Mouse (Mus musculus): Measurements from ENCODE around the gene Taf12. TPM values are rescaled to one million over a fixed set of nuclear protein-coding genes. Genes with fewer than 3 reads are reported as not detected.
"Not testable (repeated sequence)": the region's sequence is repeated elsewhere in the genome, so short reads cannot be mapped to it uniquely, and the experiment has no call there.

Taf12 gene
- polyA plus RNA-seq, 1 experiment from 2014 or later: 29.4 TPM

DNA sequence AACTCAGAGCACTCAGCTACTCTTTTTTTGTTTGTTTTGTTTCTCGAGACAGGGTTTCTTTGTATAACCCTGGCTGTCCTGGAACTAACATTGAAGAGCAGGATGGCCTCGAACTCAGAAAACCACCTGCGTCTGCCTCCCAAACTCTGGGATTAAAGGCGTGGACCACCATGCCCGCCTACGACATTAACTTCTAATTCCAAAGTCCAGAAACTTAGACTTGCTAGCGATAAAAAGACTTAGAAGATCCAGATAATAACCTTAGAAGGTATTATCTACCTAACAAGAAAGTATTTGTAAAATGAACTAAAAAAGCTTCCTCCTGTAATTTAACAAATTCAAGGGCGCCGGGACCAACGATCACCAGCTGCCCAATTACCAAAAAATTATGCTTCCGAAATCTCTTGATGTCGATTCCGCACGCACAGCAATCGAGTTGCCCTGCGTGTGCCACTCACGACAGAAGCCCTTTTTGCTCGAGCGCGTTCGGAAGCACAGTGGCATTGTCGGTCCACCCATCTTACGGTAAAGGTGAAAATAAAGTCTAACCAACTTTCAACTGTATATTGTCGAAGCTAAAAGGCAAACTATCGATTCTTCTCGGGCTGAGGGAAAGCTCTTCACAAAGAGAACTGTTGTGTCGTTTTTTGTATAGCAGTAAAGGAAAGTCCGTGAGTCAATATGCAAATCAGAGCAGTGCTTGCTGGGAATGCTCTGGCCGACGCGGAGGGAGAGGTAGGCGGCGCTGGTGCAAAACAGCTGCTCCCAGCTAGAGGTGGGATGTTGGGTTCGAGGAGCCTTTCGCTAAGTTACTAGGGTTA, 4.2 kb upstream of the Taf12 start:
- Histone ChIP-seq H3K36me3 (ENCODE audit: control insufficient read depth, insufficient read depth, low read length) (no peaks in the 10 kb centered on the region), H3K27ac (replicated peaks in 1 of 2; ENCODE audit: control insufficient read depth in 1 of 2, insufficient read depth in 1 of 2, low read depth in 2 of 2, low read length in 2 of 2) (peak overlapping the region; percentile 92 to 97), H3K9me3 (ENCODE audit: control insufficient read depth, low read length) (no peaks in the 10 kb centered on the region), H3K9ac (ENCODE audit: low read length) (peak overlapping the region; percentile 76), H3K4me1 (ENCODE audit: control insufficient read depth in 2 of 2, insufficient read depth in 2 of 2, low read length in 2 of 2) (peaks cover 2 to 9% of the 10 kb centered on the region in 2 experiments; a peak in 2 of 4 replicates), H3K27me3 (ENCODE audit: control insufficient read depth, insufficient read depth, low read length) (no peaks in the 10 kb centered on the region), H3K4me2 (ENCODE audit: low read length) (peak overlapping the region; percentile 69), H3K4me3 (ENCODE audit: control insufficient read depth in 1 of 2, insufficient read depth in 1 of 2, low read depth in 1 of 2, low read length in 2 of 2) (peak overlapping the region; percentile 19 to 34; a peak in 3 of 4 replicates)
- peak; percentile 45 for ATAC-seq (ENCODE audit: insufficient number of reproducible peaks, insufficient read depth, low FRiP score, low read depth)
- WGBS: under 1% methylated on average over 35 of the region's 35 CpGs

DNA sequence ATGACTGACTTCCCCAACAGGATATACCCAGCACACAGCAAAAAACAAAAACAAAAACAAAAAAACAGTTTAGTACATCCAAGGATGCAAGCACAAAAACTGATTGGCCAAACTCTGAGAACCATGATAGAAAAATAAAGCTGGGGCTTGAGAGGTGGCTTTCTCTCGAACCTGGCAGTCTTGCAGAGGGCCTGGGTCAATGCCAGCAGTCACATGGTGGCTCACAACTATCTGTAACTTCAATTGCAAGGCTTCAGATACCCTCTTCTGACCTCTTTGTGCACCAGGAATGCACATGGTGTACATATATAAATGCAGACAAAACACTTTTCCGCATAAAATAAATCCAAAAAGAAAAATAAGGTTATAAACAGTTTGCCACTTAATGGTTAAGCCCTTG, 1.0 kb upstream of the Taf12 start:
- Histone ChIP-seq H3K36me3 (ENCODE audit: control insufficient read depth, insufficient read depth, low read length) (no peaks in the 10 kb centered on the region), H3K27me3 (ENCODE audit: control insufficient read depth, insufficient read depth, low read length) (no peaks in the 10 kb centered on the region), H3K9me3 (ENCODE audit: control insufficient read depth, low read length) (no peaks in the 10 kb centered on the region), H3K4me2 (ENCODE audit: low read length) (peak overlapping the region; percentile 97), H3K4me3 (ENCODE audit: control insufficient read depth in 1 of 2, insufficient read depth in 1 of 2, low read depth in 1 of 2, low read length in 2 of 2) (no peak overlapping the region), H3K4me1 (ENCODE audit: control insufficient read depth in 2 of 2, insufficient read depth in 2 of 2, low read length in 2 of 2) (peaks cover 2 to 15% of the 10 kb centered on the region in 2 experiments; a peak in 2 of 4 replicates), H3K9ac (ENCODE audit: low read length) (peak overlapping the region; percentile 90), H3K27ac (replicated peaks in 1 of 2; ENCODE audit: control insufficient read depth in 1 of 2, insufficient read depth in 1 of 2, low read depth in 2 of 2, low read length in 2 of 2) (no peak overlapping the region)
- WGBS: 55% methylated on average over 2 of the region's 2 CpGs
- ATAC-seq (ENCODE audit: insufficient number of reproducible peaks, insufficient read depth, low FRiP score, low read depth): no peak

DNA sequence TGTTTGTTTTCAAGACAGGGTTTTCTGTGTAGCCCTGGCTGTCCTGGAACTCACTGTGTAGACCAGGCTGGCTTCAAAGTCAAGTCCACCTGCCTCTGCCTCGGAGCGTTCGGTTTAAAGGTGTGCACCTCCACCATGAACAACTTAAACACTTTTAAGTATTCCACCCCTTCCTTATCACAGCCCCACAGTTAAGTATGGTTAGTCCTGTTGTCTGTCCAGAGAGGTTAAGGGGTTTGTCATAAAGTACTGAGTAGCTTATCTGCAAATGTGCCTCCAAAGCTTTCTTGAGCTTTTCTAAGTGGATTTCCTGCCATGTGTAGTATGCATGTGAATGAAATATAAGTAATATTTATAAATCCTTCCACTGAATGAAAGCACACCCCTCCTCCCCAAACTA, 1.8 kb downstream of the Taf12 start:
- no peak for ATAC-seq (ENCODE audit: insufficient number of reproducible peaks, insufficient read depth, low FRiP score, low read depth)
- Histone ChIP-seq H3K4me2 (ENCODE audit: low read length) (0 out of 2 replicates have a peak overlapping the region, but pooled peaks have one; percentile 13), H3K27me3 (ENCODE audit: control insufficient read depth, insufficient read depth, low read length) (no peaks in the 10 kb centered on the region), H3K4me1 (ENCODE audit: control insufficient read depth in 2 of 2, insufficient read depth in 2 of 2, low read length in 2 of 2) (peaks cover 2 to 15% of the 10 kb centered on the region in 2 experiments; a peak in 2 of 4 replicates), H3K9me3 (ENCODE audit: control insufficient read depth, low read length) (no peaks in the 10 kb centered on the region), H3K4me3 (ENCODE audit: control insufficient read depth in 1 of 2, insufficient read depth in 1 of 2, low read depth in 1 of 2, low read length in 2 of 2) (no peak overlapping the region), H3K9ac (ENCODE audit: low read length) (no peak overlapping the region), H3K36me3 (ENCODE audit: control insufficient read depth, insufficient read depth, low read length) (no peaks in the 10 kb centered on the region), H3K27ac (replicated peaks in 1 of 2; ENCODE audit: control insufficient read depth in 1 of 2, insufficient read depth in 1 of 2, low read depth in 2 of 2, low read length in 2 of 2) (no peak overlapping the region)
- WGBS: 84% methylated on average over 3 of the region's 3 CpGs

DNA sequence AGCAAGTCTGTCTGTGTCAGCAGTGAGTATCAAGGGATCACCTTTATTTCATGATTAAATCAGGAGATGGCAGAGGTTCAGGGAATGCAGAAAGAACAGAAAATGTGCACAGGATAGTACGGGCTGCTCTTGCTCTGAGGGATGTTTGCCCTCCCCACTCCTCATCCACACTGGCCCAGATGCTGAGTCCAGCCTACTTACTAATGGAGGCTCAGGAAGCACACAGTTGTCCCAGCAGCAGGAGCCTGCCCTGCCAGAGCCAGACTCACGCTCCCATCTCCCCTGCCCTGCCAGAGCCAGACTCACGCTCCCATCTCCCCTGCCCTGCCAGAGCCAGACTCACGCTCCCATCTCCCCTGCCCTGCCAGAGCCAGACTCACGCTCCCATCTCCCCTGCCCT, 14.7 kb downstream of the Taf12 start:
- not testable (repeated sequence) for H3K27ac ChIP-seq (replicated peaks in 1 of 2; ENCODE audit: control insufficient read depth in 1 of 2, insufficient read depth in 1 of 2, low read depth in 2 of 2, low read length in 2 of 2); ATAC-seq (ENCODE audit: insufficient number of reproducible peaks, insufficient read depth, low FRiP score, low read depth); H3K4me1 ChIP-seq (ENCODE audit: control insufficient read depth in 2 of 2, insufficient read depth in 2 of 2, low read length in 2 of 2); H3K4me2 ChIP-seq (ENCODE audit: low read length); H3K9ac ChIP-seq (ENCODE audit: low read length); H3K4me3 ChIP-seq (ENCODE audit: control insufficient read depth in 1 of 2, insufficient read depth in 1 of 2, low read depth in 1 of 2, low read length in 2 of 2); H3K9me3 ChIP-seq (ENCODE audit: control insufficient read depth, low read length); H3K27me3 ChIP-seq (ENCODE audit: control insufficient read depth, insufficient read depth, low read length)
- peaks cover 62% of the 10 kb centered on the region for H3K36me3 ChIP-seq (ENCODE audit: control insufficient read depth, insufficient read depth, low read length)
- 77% methylated on average over 3 of the region's 5 CpGs for WGBS

DNA sequence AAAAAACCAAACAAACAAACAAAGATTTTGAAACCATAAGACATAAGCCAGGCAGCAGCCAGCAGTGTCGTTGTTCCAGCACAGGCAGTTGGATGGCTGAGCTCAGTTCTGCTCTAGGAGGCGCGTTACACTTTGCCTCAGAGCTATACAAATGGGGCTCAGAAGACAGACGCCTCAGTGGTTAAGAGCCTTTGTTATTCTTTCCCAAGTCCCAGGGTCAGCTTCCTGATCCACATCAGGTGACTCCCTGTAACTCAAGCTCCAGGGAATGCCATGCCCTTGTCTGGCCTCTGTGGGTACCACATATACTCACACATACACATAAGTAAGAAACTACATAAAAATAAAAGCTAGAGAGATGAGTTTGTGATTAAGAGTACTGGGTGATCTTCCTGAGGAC, 16.9 kb downstream of the Taf12 start:
- Histone ChIP-seq H3K4me2 (ENCODE audit: low read length) (no peak overlapping the region), H3K4me3 (ENCODE audit: control insufficient read depth in 1 of 2, insufficient read depth in 1 of 2, low read depth in 1 of 2, low read length in 2 of 2) (no peak overlapping the region), H3K4me1 (ENCODE audit: control insufficient read depth in 2 of 2, insufficient read depth in 2 of 2, low read length in 2 of 2) (no peaks in the 10 kb centered on the region), H3K9me3 (ENCODE audit: control insufficient read depth, low read length) (peaks cover 4% of the 10 kb centered on the region; the same call in 1 of the 2 replicates), H3K36me3 (ENCODE audit: control insufficient read depth, insufficient read depth, low read length) (peaks cover 50% of the 10 kb centered on the region), H3K27ac (replicated peaks in 1 of 2; ENCODE audit: control insufficient read depth in 1 of 2, insufficient read depth in 1 of 2, low read depth in 2 of 2, low read length in 2 of 2) (no peak overlapping the region), H3K9ac (ENCODE audit: low read length) (no peak overlapping the region), H3K27me3 (ENCODE audit: control insufficient read depth, insufficient read depth, low read length) (no peaks in the 10 kb centered on the region)
- 95% methylated on average over 4 of the region's 4 CpGs for WGBS
- no peak for ATAC-seq (ENCODE audit: insufficient number of reproducible peaks, insufficient read depth, low FRiP score, low read depth)

DNA sequence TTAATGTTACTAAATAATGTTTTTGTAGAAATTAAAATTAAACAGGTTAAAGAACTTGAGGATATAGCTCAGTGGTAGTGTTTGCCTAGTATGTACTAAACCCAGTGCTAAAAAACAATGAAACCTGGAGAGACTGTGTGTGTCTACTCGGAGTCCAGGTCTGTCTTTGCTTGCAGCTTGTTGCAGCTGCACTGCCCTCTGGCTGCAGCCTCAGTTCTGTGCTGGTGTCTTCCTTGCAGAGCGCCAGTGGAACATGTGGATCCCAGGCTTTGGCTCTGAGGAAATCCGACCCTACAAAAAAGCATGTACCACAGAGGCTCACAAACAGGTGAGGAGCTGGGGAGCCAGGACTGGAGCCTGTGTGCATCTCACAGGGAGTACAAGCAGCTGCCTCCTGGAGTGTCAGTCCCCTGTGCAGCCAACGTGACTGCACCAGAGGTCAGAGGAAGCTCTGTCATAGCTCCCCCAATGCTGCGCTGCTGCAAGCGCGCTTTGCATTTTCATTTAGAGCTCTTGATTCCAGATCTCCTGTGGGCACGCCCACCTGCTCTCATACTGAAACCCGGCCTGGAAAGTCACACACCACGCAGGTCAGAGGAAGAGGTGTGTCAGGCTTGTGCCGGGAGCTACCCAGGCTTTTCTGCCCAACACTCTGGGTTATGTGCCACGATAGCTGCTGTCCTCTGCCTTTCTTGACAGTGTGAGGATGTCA, 17.6 kb downstream of the Taf12 start:
- no peak for ATAC-seq (ENCODE audit: insufficient number of reproducible peaks, insufficient read depth, low FRiP score, low read depth)
- peaks cover 45% of the 10 kb centered on the region for H3K36me3 ChIP-seq (ENCODE audit: control insufficient read depth, insufficient read depth, low read length)
- H3K4me1 ChIP-seq (ENCODE audit: control insufficient read depth in 2 of 2, insufficient read depth in 2 of 2, low read length in 2 of 2): no peaks in the 10 kb centered on the region
- no peaks in the 10 kb centered on the region for H3K27me3 ChIP-seq (ENCODE audit: control insufficient read depth, insufficient read depth, low read length)
- no peak overlapping the region for H3K4me3 ChIP-seq (ENCODE audit: control insufficient read depth in 1 of 2, insufficient read depth in 1 of 2, low read depth in 1 of 2, low read length in 2 of 2)
- 83% methylated on average over 12 of the region's 12 CpGs for WGBS
- H3K9ac ChIP-seq (ENCODE audit: low read length): no peak overlapping the region
- H3K4me2 ChIP-seq (ENCODE audit: low read length): no peak overlapping the region
- peaks cover 4% of the 10 kb centered on the region; the same call in 1 of the 2 replicates for H3K9me3 ChIP-seq (ENCODE audit: control insufficient read depth, low read length)
- H3K27ac ChIP-seq (replicated peaks in 1 of 2; ENCODE audit: control insufficient read depth in 1 of 2, insufficient read depth in 1 of 2, low read depth in 2 of 2, low read length in 2 of 2): no peak overlapping the region

DNA sequence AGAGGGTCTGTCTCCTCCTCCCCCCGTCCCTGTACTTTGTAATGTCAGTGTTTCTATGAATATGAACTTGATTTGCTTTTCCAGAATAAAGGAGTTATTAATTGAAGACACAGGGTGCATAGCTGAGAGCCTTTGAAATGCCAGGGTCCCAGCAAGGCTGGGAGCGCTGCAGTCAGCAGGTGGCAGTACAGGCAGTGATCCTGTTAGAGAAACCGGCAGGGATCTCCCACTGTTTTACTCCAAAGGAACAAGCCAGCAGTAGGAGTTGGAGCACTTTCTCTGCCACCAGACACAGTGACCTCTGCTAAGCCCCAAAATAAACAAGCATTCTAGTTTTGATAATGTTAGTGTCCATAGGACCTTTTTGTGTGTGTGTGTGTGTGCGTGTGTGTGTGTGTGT, 18.8 kb downstream of the Taf12 start:
- ATAC-seq (ENCODE audit: insufficient number of reproducible peaks, insufficient read depth, low FRiP score, low read depth): no peak
- 42% methylated on average over 4 of the region's 4 CpGs for WGBS
- peaks cover 40% of the 10 kb centered on the region for H3K36me3 ChIP-seq (ENCODE audit: control insufficient read depth, insufficient read depth, low read length)

More for the DNA sequence above, 18.8 kb downstream of the Taf12 start:
- Histone ChIP-seq H3K27me3 (ENCODE audit: control insufficient read depth, insufficient read depth, low read length) (no peaks in the 10 kb centered on the region), H3K4me3 (ENCODE audit: control insufficient read depth in 1 of 2, insufficient read depth in 1 of 2, low read depth in 1 of 2, low read length in 2 of 2) (no peak overlapping the region), H3K4me1 (ENCODE audit: control insufficient read depth in 2 of 2, insufficient read depth in 2 of 2, low read length in 2 of 2) (no peaks in the 10 kb centered on the region), H3K9ac (ENCODE audit: low read length) (no peak overlapping the region), H3K27ac (replicated peaks in 1 of 2; ENCODE audit: control insufficient read depth in 1 of 2, insufficient read depth in 1 of 2, low read depth in 2 of 2, low read length in 2 of 2) (no peak overlapping the region), H3K9me3 (ENCODE audit: control insufficient read depth, low read length) (peaks cover 4% of the 10 kb centered on the region; the same call in 1 of the 2 replicates), H3K4me2 (ENCODE audit: low read length) (no peak overlapping the region)

Measured in heart, embryonic 14.5 days (tissue).